Mouse (Mus musculus) embryonic facial prominence, embryonic 11.5 days (tissue): ENCODE data around the gene Zbed6. TPM values are rescaled to one million over a fixed set of nuclear protein-coding genes. Genes with fewer than 3 reads are reported as not detected.
"Not testable (repeated sequence)": the region's sequence is repeated elsewhere in the genome, so short reads cannot be mapped to it uniquely, and the experiment has no call there.

ENCODE experiments used
- ATAC-seq: fragments of 200-750 bp; cut with Nextera tagmentation; replicated peaks from 2 replicates; pipeline ENCODE4 v1.8.0; 2017; ENCODE audit warnings: low read depth; ENCODE audit not compliant: insufficient number of reproducible peaks, low FRiP score, low TSS enrichment
- DNase-seq: peaks from one replicate; pipeline ENCODE4 v3.0.0-alpha.2; 2015; ENCODE audit warnings: low spot score
- H3K27ac ChIP-seq: fragments of 300-500 bp; sonication (generic); replicated peaks from 2 replicates; pipeline ENCODE4 v1.5.1; 2014; ENCODE audit warnings: mild to moderate bottlenecking, low read depth, low read length, control low read depth
- H3K27me3 ChIP-seq: fragments of 300-500 bp; sonication (generic); 2 replicates; pipeline ENCODE4 v1.6.1; 2014; ENCODE audit warnings: mild to moderate bottlenecking, low read length, moderate library complexity, mixed read lengths; ENCODE audit not compliant: control insufficient read depth, insufficient read depth
- H3K36me3 ChIP-seq: fragments of 300-500 bp; sonication (generic); replicated peaks from 2 replicates; pipeline ENCODE4 v1.6.1; 2014; ENCODE audit warnings: low read depth, mild to moderate bottlenecking, low read length, moderate library complexity, mixed read lengths; ENCODE audit not compliant: control insufficient read depth, insufficient read depth
- H3K4me1 ChIP-seq: fragments of 300-500 bp; sonication (generic); 2 replicates; pipeline ENCODE4 v1.6.1; 2014; ENCODE audit warnings: low read length, mixed read lengths; ENCODE audit not compliant: control insufficient read depth, insufficient read depth
- H3K4me2 ChIP-seq: fragments of 300-500 bp; sonication (generic); 2 replicates; pipeline ENCODE4 v1.6.1; 2014; ENCODE audit warnings: low read depth, mild to moderate bottlenecking, control low read depth, low read length, moderate library complexity
- H3K4me3 ChIP-seq: fragments of 300-500 bp; sonication (generic); 2 replicates; pipeline ENCODE4 v1.5.1; 2014; ENCODE audit warnings: low read depth, low read length, control low read depth
- H3K9ac ChIP-seq: fragments of 300-500 bp; sonication (generic); replicated peaks from 2 replicates; pipeline ENCODE4 v1.6.1; 2014; ENCODE audit warnings: mild to moderate bottlenecking, control low read depth, low read length
- H3K9me3 ChIP-seq: fragments of 300-500 bp; sonication (generic); replicated peaks from 2 replicates; pipeline ENCODE4 v1.6.1; 2016; ENCODE audit warnings: mild to moderate bottlenecking, low read length, inconsistent platforms, mixed read lengths; ENCODE audit not compliant: control insufficient read depth
- WGBS: fragments of 180-500 bp; shearing (Covaris S2); extraction: QIAGEN DNeasy Blood & Tissue Kit; methylation state at CpG from one replicate; pipeline ENCODE4 v1.1.7; 2014; 5-methylcytosine and 5-hydroxymethylcytosine counted together
- polyA plus RNA-seq: library from polyadenylated mRNA; unstranded; fragments of >200 nt; fragmentation: Nextera tagmentation; extraction: Ambion mirVana; gene quantifications from 2 replicates; pipeline ENCODE4 v1.2.1, GENCODE M21; 2014

Gene Zbed6
- not detected in 2 replicates for polyA plus RNA-seq

DNA sequence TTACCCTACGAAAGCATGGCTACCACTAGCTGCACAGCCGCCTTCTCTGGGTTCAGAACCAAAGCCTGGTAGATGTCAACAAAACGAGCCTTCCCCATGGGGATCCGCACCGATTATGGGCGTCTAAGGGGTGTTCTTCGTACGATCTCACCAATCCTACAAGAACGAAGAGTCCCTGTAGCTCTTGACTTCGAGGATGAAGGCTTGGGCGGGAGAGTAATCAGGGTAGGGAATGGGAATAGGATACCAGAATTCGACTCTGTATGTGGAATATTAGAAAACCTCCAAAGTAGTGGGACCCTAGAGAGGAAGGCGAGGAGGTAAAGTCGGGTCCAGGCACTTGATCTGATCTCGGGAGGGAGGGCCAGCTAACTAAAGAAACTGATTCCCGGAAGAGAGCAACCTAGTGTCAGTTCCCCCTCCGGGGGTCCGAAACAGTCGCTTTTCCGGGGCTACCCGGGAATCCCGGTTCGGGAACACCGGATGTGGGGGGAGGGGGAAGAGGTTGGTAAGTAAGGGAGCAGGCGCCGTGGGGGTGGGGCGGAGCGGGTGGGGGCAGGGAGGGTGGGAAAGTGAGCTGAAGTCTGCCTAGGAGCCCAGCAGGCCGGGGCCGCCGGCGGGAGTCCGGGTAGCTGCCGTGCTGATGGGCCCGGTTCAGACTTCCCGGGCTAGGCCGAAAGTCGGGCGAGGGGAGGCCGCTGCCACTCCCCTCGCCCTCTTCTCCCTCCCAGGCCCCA is at the start of gene Zbed6:
Gene Zbed6 (minus strand): TSS at position 420 of the 737 bp plus-strand sequence.
- WGBS = 2% methylated on average over 40 of the region's 41 CpGs
- peak; percentile 80 for ATAC-seq
- H3K4me3 ChIP-seq = peak within 1 kb of the TSS; percentile 89

DNA sequence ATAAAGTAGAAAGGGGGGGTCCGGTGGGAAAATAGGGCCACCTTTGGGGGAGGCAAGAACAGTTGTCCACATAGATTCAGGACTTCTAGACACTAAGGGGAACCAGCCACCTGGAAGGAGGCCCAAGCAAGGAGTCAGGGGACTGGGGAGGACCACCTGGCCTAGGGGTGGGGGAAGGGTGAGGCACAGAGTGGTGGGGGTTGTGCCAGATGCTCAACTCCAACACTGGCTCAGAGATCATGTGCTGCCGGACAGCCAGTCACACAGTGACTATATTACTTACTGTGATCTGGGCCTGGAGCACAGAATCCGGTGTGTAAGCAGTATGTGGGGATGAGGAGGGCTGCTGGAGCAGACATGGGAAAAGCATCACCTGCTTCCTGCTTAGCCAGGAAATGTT is 48.6 kb upstream of the Zbed6 start:
- DNase-seq (no peak), ATAC-seq (0 out of 2 replicates have a peak, but pooled peaks have one; percentile 50)
- Histone ChIP-seq H3K4me3 (no peak overlapping the region), H3K4me1 (0 out of 2 replicates have a peak, but pooled peaks cover 2% of the 10 kb centered on the region), H3K27ac (no peak overlapping the region), H3K36me3 (no peaks in the 10 kb centered on the region), H3K9ac (no peak overlapping the region), H3K4me2 (no peak overlapping the region), H3K9me3 (no peaks in the 10 kb centered on the region), H3K27me3 (no peaks in the 10 kb centered on the region)
- WGBS = 73% methylated on average over 3 of the region's 3 CpGs

More for the DNA sequence above, at the start of gene Zbed6:
- Histone ChIP-seq H3K27ac (peak within 1 kb of the TSS; percentile 87), H3K9me3 (no peaks in the 10 kb centered on the region), H3K4me2 (peak within 1 kb of the TSS; percentile 71), H3K4me1 (peaks cover 4% of the 10 kb centered on the region; the same call in 1 of the 2 replicates), H3K27me3 (no peaks in the 10 kb centered on the region), H3K9ac (peak within 1 kb of the TSS; percentile 92), H3K36me3 (no peaks in the 10 kb centered on the region)
- peak; percentile 81 for DNase-seq

DNA sequence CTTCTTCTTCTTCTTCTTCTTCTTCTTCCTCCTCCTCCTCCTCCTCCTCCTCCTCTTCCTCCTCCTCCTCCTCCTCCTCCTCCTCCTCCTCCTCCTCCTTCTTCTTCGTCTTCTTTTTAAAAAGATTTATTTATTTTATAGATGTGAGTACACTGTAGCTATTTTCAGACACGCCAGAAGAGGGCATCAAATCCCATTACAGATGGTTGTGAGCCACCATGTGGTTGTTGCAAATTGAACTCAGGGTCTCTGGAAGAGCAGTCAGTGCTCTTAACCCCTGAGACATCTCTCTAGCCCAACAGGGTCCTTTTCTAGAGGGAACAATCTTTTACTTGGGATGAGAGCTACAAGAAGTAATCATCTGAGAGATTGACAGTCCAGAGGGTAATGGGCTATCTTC is 41.1 kb upstream of the Zbed6 start:
- not testable (repeated sequence) for H3K4me1 ChIP-seq, H3K36me3 ChIP-seq, H3K4me2 ChIP-seq, H3K9me3 ChIP-seq, ATAC-seq, DNase-seq, H3K27ac ChIP-seq, H3K9ac ChIP-seq, H3K27me3 ChIP-seq, H3K4me3 ChIP-seq
- WGBS = 8% methylated on average over 1 of the region's 2 CpGs

DNA sequence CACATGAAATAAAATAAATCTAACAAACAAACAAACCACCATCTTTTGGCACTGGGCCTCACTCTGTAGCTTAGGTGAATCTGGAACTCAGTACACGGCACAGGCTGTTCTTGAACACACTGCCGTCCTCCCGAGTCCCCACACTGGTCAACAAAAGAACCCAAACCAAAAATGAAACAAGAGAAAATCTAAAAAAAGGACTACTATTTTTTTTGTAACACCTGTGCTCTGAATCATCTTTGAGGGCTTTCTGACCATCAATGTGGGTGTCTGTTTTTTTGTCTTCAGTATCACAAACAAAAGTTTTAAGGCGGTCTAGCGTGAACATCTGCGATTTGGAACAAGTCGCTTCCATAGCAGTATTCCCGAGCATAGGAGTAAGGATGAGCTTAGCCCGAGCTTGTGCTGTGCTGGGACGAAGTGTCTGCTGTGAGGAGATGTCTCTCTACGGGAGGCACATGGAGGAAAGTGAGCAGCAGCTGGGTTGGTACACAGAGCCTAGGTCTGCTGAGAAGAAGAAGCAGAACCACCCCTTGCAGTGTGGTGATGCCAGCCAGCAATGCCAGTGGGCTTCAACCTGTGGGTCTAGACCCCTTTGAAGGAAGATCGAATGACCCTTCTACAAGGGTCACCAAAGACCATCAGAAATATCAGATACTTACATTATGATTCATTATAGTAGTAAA is 37.4 kb upstream of the Zbed6 start:
- no peak overlapping the region for H3K4me2 ChIP-seq
- no peak for ATAC-seq
- 90% methylated on average over 12 of the region's 12 CpGs for WGBS
- DNase-seq = no peak
- H3K36me3 ChIP-seq = no peaks in the 10 kb centered on the region
- no peaks in the 10 kb centered on the region for H3K9me3 ChIP-seq
- peaks cover 4% of the 10 kb centered on the region; the same call in 1 of the 2 replicates for H3K4me1 ChIP-seq
- H3K4me3 ChIP-seq = no peak overlapping the region
- no peak overlapping the region for H3K9ac ChIP-seq
- H3K27ac ChIP-seq = no peak overlapping the region
- H3K27me3 ChIP-seq = no peaks in the 10 kb centered on the region

DNA sequence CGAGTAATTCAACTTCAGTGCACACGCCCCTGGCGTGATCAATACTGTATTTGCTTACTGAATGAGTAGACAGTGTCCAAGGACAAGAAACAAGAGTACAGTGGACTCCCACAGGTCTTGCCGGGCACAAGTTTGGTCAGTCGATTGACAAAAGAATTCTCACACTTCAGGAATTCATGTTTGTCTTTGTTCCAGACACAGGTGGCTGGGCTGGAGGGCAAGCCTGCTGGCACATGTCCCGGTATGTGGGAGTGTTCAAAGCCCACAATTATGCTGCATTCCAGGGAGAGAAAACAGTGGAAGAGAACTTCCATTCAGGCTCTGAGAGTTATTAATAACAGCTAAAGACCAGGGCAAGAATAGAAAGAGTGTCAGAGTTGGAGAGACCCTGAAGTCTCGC is 35.2 kb upstream of the Zbed6 start:
- Histone ChIP-seq H3K27ac (peak overlapping the region; percentile 59), H3K4me3 (no peak overlapping the region), H3K27me3 (no peaks in the 10 kb centered on the region), H3K9ac (no peak overlapping the region), H3K4me2 (no peak overlapping the region), H3K9me3 (no peaks in the 10 kb centered on the region), H3K4me1 (peaks cover 4% of the 10 kb centered on the region; the same call in 1 of the 2 replicates), H3K36me3 (no peaks in the 10 kb centered on the region)
- DNase-seq (peak; percentile 62), ATAC-seq (0 out of 2 replicates have a peak, but pooled peaks have one; percentile 45)
- WGBS = 40% methylated on average over 7 of the region's 7 CpGs

DNA sequence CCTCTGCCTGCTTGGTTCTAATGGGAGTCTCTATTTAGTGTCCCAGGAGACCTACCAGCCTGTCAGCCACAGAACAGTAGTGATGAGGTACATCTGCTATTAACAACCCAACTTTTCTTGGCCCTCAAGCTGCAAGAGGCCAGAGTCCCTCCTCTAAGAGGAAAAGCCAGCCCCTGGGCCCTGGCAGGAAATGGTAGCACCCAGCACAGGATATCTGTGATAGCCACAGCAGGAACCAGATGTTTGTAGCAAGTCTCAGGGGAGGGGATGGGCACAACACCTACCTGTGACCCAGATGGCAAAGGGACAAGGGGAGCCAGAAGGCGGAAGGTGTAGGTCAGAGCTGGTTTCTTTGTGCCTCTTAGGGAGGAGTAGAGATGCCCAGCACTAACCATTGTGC is 34.2 kb upstream of the Zbed6 start:
- Histone ChIP-seq H3K4me3 (no peak overlapping the region), H3K27me3 (no peaks in the 10 kb centered on the region), H3K4me1 (peaks cover 4% of the 10 kb centered on the region; the same call in 1 of the 2 replicates), H3K36me3 (no peaks in the 10 kb centered on the region), H3K4me2 (no peak overlapping the region), H3K9ac (no peak overlapping the region), H3K9me3 (no peaks in the 10 kb centered on the region), H3K27ac (no peak overlapping the region; the same call in 1 of the 2 replicates)
- DNase-seq (no peak), ATAC-seq (no peak)
- 86% methylated on average over 1 of the region's 1 CpGs for WGBS

DNA sequence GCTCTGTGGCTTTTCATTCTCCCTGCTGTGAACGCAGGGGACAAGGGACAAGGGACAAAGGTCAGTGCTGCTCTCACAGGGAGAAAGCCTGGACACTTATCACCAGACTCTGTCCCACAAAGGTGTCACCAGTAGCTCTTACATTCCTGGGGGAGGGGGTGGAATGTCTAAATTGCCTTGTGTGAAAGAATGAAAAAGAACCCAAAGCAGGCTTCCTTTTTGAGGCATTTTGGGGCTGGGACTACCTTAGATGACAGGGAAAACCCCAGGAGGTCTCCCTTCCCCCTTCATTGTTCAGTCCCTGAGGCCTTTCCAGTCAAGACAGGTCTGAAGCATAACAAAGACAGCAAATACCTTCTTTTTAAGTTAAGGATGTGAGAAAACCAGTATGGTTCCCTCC is 33.6 kb upstream of the Zbed6 start:
- ATAC-seq (no peak), DNase-seq (peak; percentile 50)
- 0% methylated on average over 1 of the region's 1 CpGs for WGBS
- Histone ChIP-seq H3K27me3 (no peaks in the 10 kb centered on the region), H3K36me3 (no peaks in the 10 kb centered on the region), H3K9me3 (no peaks in the 10 kb centered on the region), H3K4me2 (no peak overlapping the region), H3K4me1 (peaks cover 4% of the 10 kb centered on the region; the same call in 1 of the 2 replicates), H3K4me3 (no peak overlapping the region), H3K9ac (no peak overlapping the region), H3K27ac (no peak overlapping the region; the same call in 1 of the 2 replicates)
